Mouse (Mus musculus) lung, postnatal 0 days (tissue): ENCODE results near the gene Arf3.

Source experiments
- CTCF ChIP-seq: IDR thresholded peaks from 2 replicates; pipeline ENCODE4 v1.5.1; 2016; ENCODE audit warnings: antibody characterized with exemption, mild to moderate bottlenecking
- EP300 ChIP-seq: IDR thresholded peaks from 2 replicates; pipeline ENCODE4 v1.6.1; 2016; ENCODE audit warnings: antibody characterized with exemption, mild to moderate bottlenecking, control low read depth

GRCm38 (mm10) chr15:98806071-98806808 lies 43.2 kb upstream of the Arf3 start:
- TF ChIP-seq CTCF (no peak), EP300 (no peak)
